Mouse (Mus musculus) liver, adult (tissue): Measurements from ENCODE around the gene Maml3.

Experiments used
- GATA4 ChIP-seq: IDR thresholded peaks from 2 replicates; pipeline ENCODE4 v1.6.1; 2014; ENCODE audit warnings: mild to moderate bottlenecking, low read length; ENCODE audit not compliant: insufficient replicate concordance

Maml3 gene

GRCm38 (mm10) chr3:51748436-51749376 is 356.2 kb downstream of the Maml3 start:
- TF ChIP-seq GATA4, result no peak

GRCm38 (mm10) chr3:51746816-51747215 is 358.1 kb downstream of the Maml3 start:
- no peak for TF ChIP-seq GATA4

GRCm38 (mm10) chr3:51745162-51745561 is 359.7 kb downstream of the Maml3 start:
- no peak for TF ChIP-seq GATA4

- TF ChIP-seq GATA4, result peak; percentile 94
Observed at GRCm38 (mm10) chr3:51744339-51744759, 360.5 kb downstream of the Maml3 start.

GRCm38 (mm10) chr3:51742405-51742804 is 362.5 kb downstream of the Maml3 start:
- TF ChIP-seq GATA4, result no peak

- TF ChIP-seq GATA4, result no peak
Observed at GRCm38 (mm10) chr3:51741824-51742223, 363.1 kb downstream of the Maml3 start.

GRCm38 (mm10) chr3:51739835-51740112 is 365.1 kb downstream of the Maml3 start:
- TF ChIP-seq GATA4, result no peak

GRCm38 (mm10) chr3:51739049-51739834 is 365.6 kb downstream of the Maml3 start:
- no peak for TF ChIP-seq GATA4

- peak; percentile 87; the same call in 1 of the 2 replicates for TF ChIP-seq GATA4
Observed at GRCm38 (mm10) chr3:51733685-51734084, 371.2 kb downstream of the Maml3 start.

GRCm38 (mm10) chr3:51731949-51732636 is 372.8 kb downstream of the Maml3 start:
- TF ChIP-seq GATA4, result no peak

GRCm38 (mm10) chr3:51730662-51731061 is 374.2 kb downstream of the Maml3 start:
- no peak for TF ChIP-seq GATA4

GRCm38 (mm10) chr3:51729109-51729918 is 375.6 kb downstream of the Maml3 start:
- no peak for TF ChIP-seq GATA4

- peak; percentile 16; the same call in 1 of the 2 replicates for TF ChIP-seq GATA4
Observed at GRCm38 (mm10) chr3:51728456-51728855, 376.4 kb downstream of the Maml3 start.

GRCm38 (mm10) chr3:51727968-51728367 is 376.9 kb downstream of the Maml3 start:
- no peak for TF ChIP-seq GATA4

- no peak for TF ChIP-seq GATA4
Observed at GRCm38 (mm10) chr3:51727487-51727886, 377.4 kb downstream of the Maml3 start.
